Mouse (Mus musculus) gastrocnemius, adult 8-10 months (tissue): ENCODE data around the gene Iqck. TPM values are rescaled to one million over a fixed set of nuclear protein-coding genes. Genes with fewer than 3 reads are reported as not detected.

ENCODE experiments used
- total RNA-seq, 4 experiments: library from RNA; stranded (reverse); gene quantifications; 2 replicates each; pipeline ENCODE4 v1.2.4; 2022

Iqck gene
- total RNA-seq, 4 experiments from 2014 or later: 0.12 to 0.32 TPM; not detected in 2

Other genes with a start within 250 kb of the Iqck start
- gene Gde1, start 150.0 kb upstream of the Iqck start, total RNA-seq: 10 to 100 TPM; 46.0 to 55.2 (median 49.7) TPM
- 1 to 10 TPM; 1.4 to 2.7 (median 2.4) TPM for gene Ccp110, start 143.2 kb upstream of the Iqck start, total RNA-seq
- 10 to 100 TPM; 17.0 to 19.5 (median 18.3) TPM for gene Vps35l, start 115.5 kb upstream of the Iqck start, total RNA-seq
- 10 to 100 TPM; 21.6 to 28.1 (median 26.1) TPM for gene Knop1, start 502 bp downstream of the Iqck start, total RNA-seq
- gene Gprc5b, start 139.5 kb downstream of the Iqck start, total RNA-seq: 10 to 100 TPM; 13.9 to 24.2 (median 19.7) TPM